Mouse (Mus musculus) subcutaneous adipose tissue, adult 2 months (tissue): ENCODE results near the gene Dtx3. TPM values are rescaled to one million over a fixed set of nuclear protein-coding genes. Genes with fewer than 3 reads are reported as not detected.

ENCODE experiments used
- polyA plus RNA-seq: library from polyadenylated mRNA; depleted of rRNA; stranded (reverse); fragments of >200 nt; gene quantifications from 2 replicates; pipeline ENCODE4 v1.2.3, GENCODE M21; 2012; ENCODE audit warnings: low replicate concordance; rRNA removed

The Dtx3 gene
- polyA plus RNA-seq = 173 and 346 TPM in 2 replicates

GRCm38 (mm10) chr10:127195328-127196129 is at the start of gene Dtx3:
Gene Dtx3, minus strand, starts transcription at chr10:127195728.

GRCm38 (mm10) chr10:127211414-127211854 is 15.9 kb upstream of the Dtx3 start, which contains the start of gene Pip4k2c:
Gene Pip4k2c, minus strand, starts transcription at chr10:127211585.

DNA sequence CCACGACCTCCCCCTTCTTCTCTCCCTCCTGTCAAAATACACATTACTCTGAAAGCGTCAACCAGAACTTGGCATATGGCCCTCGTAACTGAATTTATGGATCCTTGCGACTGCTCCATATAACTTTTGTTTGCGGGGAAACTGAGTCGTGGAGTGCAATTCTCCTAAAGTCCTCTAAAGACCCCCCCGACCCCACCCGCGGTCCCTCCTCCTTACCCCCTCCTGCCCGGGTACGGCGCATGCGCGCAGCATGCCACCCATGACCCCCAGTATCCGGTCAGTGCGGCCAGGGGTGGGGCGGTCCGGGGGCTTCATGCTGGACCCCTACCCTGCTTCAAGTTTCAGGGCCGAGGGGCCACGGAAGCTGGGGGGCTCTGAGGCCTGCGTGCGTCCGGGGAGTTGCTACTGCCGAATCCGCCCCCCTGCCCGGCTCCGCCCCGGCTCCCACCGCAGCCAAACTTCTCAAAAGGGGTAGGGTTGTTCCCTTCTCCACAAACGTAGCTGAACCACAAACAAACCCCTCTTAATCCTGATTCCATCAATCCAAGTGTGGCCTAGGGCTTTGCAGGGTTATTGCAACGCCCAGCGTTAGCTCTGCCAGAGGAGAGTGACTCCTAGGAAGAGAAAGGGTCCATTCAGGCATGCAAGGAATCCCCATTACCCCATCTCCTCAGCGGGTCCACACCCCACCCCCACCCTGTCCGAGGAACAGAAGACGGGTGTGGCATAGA is 5.7 kb downstream of the Dtx3 start, which contains the start of gene Arhgef25:
Gene Arhgef25 (minus strand): TSS at position 433 of the 731 bp plus-strand sequence.

GRCm38 (mm10) chr10:127179871-127180694 is 15.4 kb downstream of the Dtx3 start, which contains the start of gene Slc26a10:
Gene Slc26a10, minus strand, starts transcription at chr10:127180645.

DNA sequence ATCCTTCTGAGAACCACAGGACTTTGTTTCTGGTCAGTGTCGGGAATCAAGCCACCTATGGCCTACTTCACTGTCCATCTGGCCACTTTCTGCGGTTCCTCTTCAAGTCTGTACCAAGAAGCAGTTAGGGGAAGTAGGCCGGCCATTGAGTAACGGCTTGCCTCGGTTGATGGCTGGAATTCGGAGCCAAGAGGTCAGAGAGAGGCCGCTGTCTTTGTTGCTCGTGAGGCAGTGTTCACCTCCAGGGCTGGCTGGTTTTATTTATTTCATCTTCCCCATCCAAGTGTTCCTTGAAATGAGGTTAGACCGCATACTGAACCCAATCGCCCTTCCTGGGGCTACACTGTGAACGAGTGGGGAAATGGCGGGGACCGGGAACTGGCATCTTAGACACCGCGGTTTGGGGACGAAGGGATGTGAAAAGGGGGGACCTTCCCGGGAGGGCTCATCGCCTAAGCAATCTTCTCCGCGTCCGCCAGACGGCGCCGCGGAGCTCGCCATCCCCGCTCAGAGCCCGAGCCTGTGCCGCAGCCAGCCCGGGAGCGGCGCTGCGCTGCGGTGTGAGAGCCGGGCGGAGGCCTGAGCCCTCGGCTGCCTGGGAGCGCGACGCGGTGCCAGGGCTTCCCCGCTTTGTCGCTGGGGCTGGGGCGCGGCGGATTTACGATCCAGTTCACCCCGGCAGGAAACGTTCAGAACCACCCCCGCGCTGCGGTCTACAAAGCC is 30.7 kb downstream of the Dtx3 start, which contains the start of gene B4galnt1:
Gene B4galnt1 (plus strand): TSS at position 595 of the 723 bp plus-strand sequence.

Other genes starting within 250 kb of the Dtx3 start
- 143 and 242 TPM in 2 replicates for gene Ctdsp2, start 217.0 kb downstream of the Dtx3 start, polyA plus RNA-seq
- gene Avil, start 195.0 kb downstream of the Dtx3 start, polyA plus RNA-seq = 0.09 and 2.4 TPM in 2 replicates
- gene Tsfm, start 164.9 kb downstream of the Dtx3 start, polyA plus RNA-seq = 43.6 and 44.6 TPM in 2 replicates
- gene Mettl1, start 154.3 kb downstream of the Dtx3 start, polyA plus RNA-seq = 18.2 and 43.8 TPM in 2 replicates
- gene Eef1akmt3, start 154.2 kb downstream of the Dtx3 start, polyA plus RNA-seq = 0.13 and 1.5 TPM in 2 replicates
- gene Cyp27b1, start 147.5 kb downstream of the Dtx3 start, polyA plus RNA-seq = 0.37 and 0.60 TPM in 2 replicates
- gene March9, start 135.5 kb downstream of the Dtx3 start, polyA plus RNA-seq = 1.2 and 10.2 TPM in 2 replicates
- 148 and 541 TPM in 2 replicates for gene Cdk4, start 132.2 kb downstream of the Dtx3 start, polyA plus RNA-seq
- 121 and 174 TPM in 2 replicates for gene Tspan31, start 125.5 kb downstream of the Dtx3 start, polyA plus RNA-seq
- gene Agap2, start 120.4 kb downstream of the Dtx3 start, polyA plus RNA-seq = 4.8 and 25.1 TPM in 2 replicates
- 95.7 and 99.4 TPM in 2 replicates for gene Os9, start 74.6 kb downstream of the Dtx3 start, polyA plus RNA-seq
- 9.0 and 26.1 TPM in 2 replicates for gene B4galnt1, start 30.5 kb downstream of the Dtx3 start, polyA plus RNA-seq
- 2.3 and 4.2 TPM in 2 replicates for gene Slc26a10, start 15.1 kb downstream of the Dtx3 start, polyA plus RNA-seq
- gene Arhgef25, start 5.6 kb downstream of the Dtx3 start, polyA plus RNA-seq = 29.9 and 129 TPM in 2 replicates
- 38.6 and 48.2 TPM in 2 replicates for gene Pip4k2c, start 15.9 kb upstream of the Dtx3 start, polyA plus RNA-seq
- gene Kif5a, start 67.6 kb upstream of the Dtx3 start, polyA plus RNA-seq = 3.6 and 7.9 TPM in 2 replicates
- 266 and 298 TPM in 2 replicates for gene Dctn2, start 70.6 kb upstream of the Dtx3 start, polyA plus RNA-seq
- gene Mbd6, start 93.3 kb upstream of the Dtx3 start, polyA plus RNA-seq = 31.4 and 44.7 TPM in 2 replicates
- gene Mars, start 116.1 kb upstream of the Dtx3 start, polyA plus RNA-seq = 66.5 and 79.6 TPM in 2 replicates
- 8.7 and 11.8 TPM in 2 replicates for gene Arhgap9, start 126.2 kb upstream of the Dtx3 start, polyA plus RNA-seq
- gene Gli1, start 146.2 kb upstream of the Dtx3 start, polyA plus RNA-seq = 4.5 and 159 TPM in 2 replicates
- 0.03 TPM in 1 of 2 replicates, not detected in the other for gene Inhbe, start 158.7 kb upstream of the Dtx3 start, polyA plus RNA-seq
- gene Inhbc, start 174.7 kb upstream of the Dtx3 start, polyA plus RNA-seq = not detected in 2 replicates
- 68.8 and 82.7 TPM in 2 replicates for gene R3hdm2, start 184.6 kb upstream of the Dtx3 start, polyA plus RNA-seq